Mouse (Mus musculus): Measurements from ENCODE around the gene Polg2.

Polg2 gene

GRCm38 (mm10) chr11:106724176-106724915 lies 55.0 kb downstream of the Polg2 start:
- Histone ChIP-seq H3K4me1 (replicated peaks; ENCODE audit: low read depth, low read length) (peaks cover 73% of the 10 kb centered on the region), H3K4me3 (replicated peaks; ENCODE audit: low read length) (peak overlapping the region; percentile 83), H3K36me3 (ENCODE audit: insufficient read depth, low read length) (peaks cover 20% of the 10 kb centered on the region), H3K9me3 (ENCODE audit: low read length) (no peaks in the 10 kb centered on the region), H3K27me3 (ENCODE audit: insufficient read depth, low read length) (no peaks in the 10 kb centered on the region)
- TF ChIP-seq CTCF (conservative IDR thresholded peaks at IDR 0.05; ENCODE audit: low read length) (no peak), NANOG (IDR thresholded peaks at IDR 0.05; ENCODE audit: borderline replicate concordance, low read length) (peak; percentile 85), POU5F1 (IDR thresholded peaks at IDR 0.05; ENCODE audit: borderline replicate concordance, low read length) (peak; percentile 84)

GRCm38 (mm10) chr11:106723611-106724125 lies 55.7 kb downstream of the Polg2 start:
- peaks cover 73% of the 10 kb centered on the region for H3K4me1 ChIP-seq (replicated peaks; ENCODE audit: low read depth, low read length)

GRCm38 (mm10) chr11:106722831-106723361 lies 56.4 kb downstream of the Polg2 start:
- Histone ChIP-seq H3K36me3 (ENCODE audit: insufficient read depth, low read length) (peaks cover 30% of the 10 kb centered on the region), H3K27me3 (ENCODE audit: insufficient read depth, low read length) (no peaks in the 10 kb centered on the region), H3K4me3 (replicated peaks; ENCODE audit: low read length) (peak overlapping the region; percentile 83), H3K9me3 (ENCODE audit: low read length) (no peaks in the 10 kb centered on the region), H3K4me1 (replicated peaks; ENCODE audit: low read depth, low read length) (peaks cover 73% of the 10 kb centered on the region)
- TF ChIP-seq POU5F1 (IDR thresholded peaks at IDR 0.05; ENCODE audit: borderline replicate concordance, low read length) (no peak), CTCF (conservative IDR thresholded peaks at IDR 0.05; ENCODE audit: low read length) (no peak), NANOG (IDR thresholded peaks at IDR 0.05; ENCODE audit: borderline replicate concordance, low read length) (no peak)

More at GRCm38 (mm10) chr11:106723611-106724125, 55.7 kb downstream of the Polg2 start:
- Histone ChIP-seq H3K4me3 (replicated peaks; ENCODE audit: low read length) (peak overlapping the region; percentile 83), H3K36me3 (ENCODE audit: insufficient read depth, low read length) (peaks cover 23% of the 10 kb centered on the region), H3K27me3 (ENCODE audit: insufficient read depth, low read length) (no peaks in the 10 kb centered on the region), H3K9me3 (ENCODE audit: low read length) (no peaks in the 10 kb centered on the region)
- TF ChIP-seq NANOG (IDR thresholded peaks at IDR 0.05; ENCODE audit: borderline replicate concordance, low read length), result no peak
- TF ChIP-seq POU5F1 (IDR thresholded peaks at IDR 0.05; ENCODE audit: borderline replicate concordance, low read length), result no peak
- no peak for TF ChIP-seq CTCF (conservative IDR thresholded peaks at IDR 0.05; ENCODE audit: low read length)

GRCm38 (mm10) chr11:106720379-106720778 lies 59.0 kb downstream of the Polg2 start:
- Histone ChIP-seq H3K36me3 (ENCODE audit: insufficient read depth, low read length) (peaks cover 38% of the 10 kb centered on the region), H3K9me3 (ENCODE audit: low read length) (no peaks in the 10 kb centered on the region), H3K4me1 (replicated peaks; ENCODE audit: low read depth, low read length) (peaks cover 78% of the 10 kb centered on the region), H3K4me3 (replicated peaks; ENCODE audit: low read length) (no peak overlapping the region), H3K27me3 (ENCODE audit: insufficient read depth, low read length) (no peaks in the 10 kb centered on the region)
- no peak for TF ChIP-seq POU5F1 (IDR thresholded peaks at IDR 0.05; ENCODE audit: borderline replicate concordance, low read length)
- TF ChIP-seq CTCF (conservative IDR thresholded peaks at IDR 0.05; ENCODE audit: low read length), result no peak
- no peak for TF ChIP-seq NANOG (IDR thresholded peaks at IDR 0.05; ENCODE audit: borderline replicate concordance, low read length)

Measured in E14TG2a.4 (cell line).